Mouse (Mus musculus) heart, postnatal 14 days (tissue): ENCODE measurements around the gene Magi2. TPM values are rescaled to one million over a fixed set of nuclear protein-coding genes. Genes with fewer than 3 reads are reported as not detected.
A peak's percentile ranks its signal among the peaks of the same experiment; 100 is the strongest.
"Not testable (repeated sequence)": the region's sequence is repeated elsewhere in the genome, so short reads cannot be mapped to it uniquely, and the experiment has no call there.

Source experiments
- DNase-seq, 2 experiments: peaks; one replicate each; pipeline ENCODE4 v3.0.0; 2021 to 2022
- intact Hi-C: fragments of 180-260 bp; cut with DNase I; formaldehyde crosslinking; loops from one replicate; pipeline ENCODE4 v1.15.1; 2025
- total RNA-seq, 2 experiments: library from RNA; stranded (reverse); gene quantifications; 2 replicates each; pipeline ENCODE4 v1.2.3; 2021

Magi2 gene
- total RNA-seq, 2 experiments from 2014 or later = 3.5 to 5.9 TPM

- DNase-seq = peak in 1 of 2 experiments; percentile 4
- intact Hi-C loops = no loop called here
Observed at GRCm38 (mm10) chr5:20674523-20674922, 1447.7 kb downstream of the Magi2 start.

DNA sequence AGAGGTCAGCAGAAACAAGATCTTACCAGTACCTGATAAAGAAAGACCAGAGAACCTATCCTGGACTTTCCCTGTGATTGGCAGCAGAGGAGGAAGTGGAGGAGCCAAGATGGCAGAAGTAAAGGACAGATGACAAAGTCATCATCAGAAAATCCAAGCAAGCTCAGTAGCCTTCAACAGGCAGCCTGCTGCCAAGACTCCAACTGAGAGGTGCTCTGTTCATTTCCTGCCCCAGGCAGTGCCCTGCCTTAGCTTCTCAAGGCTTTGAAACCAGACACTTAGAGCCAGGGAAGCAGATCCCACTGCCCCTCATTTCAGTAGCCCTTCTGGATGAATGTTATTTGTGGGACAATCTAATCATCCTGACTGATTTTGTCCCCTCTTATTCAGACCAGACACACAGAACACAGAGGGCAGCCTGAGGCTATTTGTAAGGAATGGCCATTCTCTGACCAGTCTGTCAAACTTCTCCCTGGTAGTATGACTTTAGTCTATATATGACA lies 1448.4 kb downstream of the Magi2 start:
- intact Hi-C loops = no loop called here
- DNase-seq = no peak

DNA sequence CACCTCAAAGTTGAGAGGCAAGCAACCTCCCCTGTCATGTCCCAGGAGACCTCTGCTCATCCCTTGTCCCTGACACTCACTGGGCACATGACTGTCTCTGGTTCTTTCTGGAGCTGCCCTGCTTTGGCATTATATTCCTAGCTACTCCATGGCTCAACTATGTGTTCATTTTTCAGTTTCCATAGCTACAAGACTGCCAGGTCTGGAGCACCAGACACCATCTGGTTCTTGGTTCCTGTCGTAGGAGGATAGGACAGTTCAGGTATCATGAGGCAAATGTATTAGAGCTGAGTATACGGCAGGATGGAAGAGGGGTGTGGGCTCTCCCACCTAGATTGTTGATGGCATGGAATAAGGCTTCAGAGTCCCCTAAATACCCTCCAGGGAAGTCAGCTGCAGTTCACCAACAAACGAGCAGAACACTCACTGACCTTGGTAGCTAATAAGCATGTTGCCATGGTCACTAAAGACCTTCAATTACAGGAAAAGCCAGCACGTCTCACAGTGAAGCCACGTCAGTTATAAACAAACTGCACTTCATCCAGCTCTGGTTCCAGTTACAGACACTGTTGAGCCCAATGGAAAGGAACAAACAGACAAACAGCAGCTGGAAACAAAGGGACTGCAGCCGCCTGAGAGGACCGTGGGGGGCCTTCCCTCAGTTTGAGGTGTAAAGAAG lies 1449.5 kb downstream of the Magi2 start:
- intact Hi-C loops = no loop called here
- no peak for DNase-seq

DNA sequence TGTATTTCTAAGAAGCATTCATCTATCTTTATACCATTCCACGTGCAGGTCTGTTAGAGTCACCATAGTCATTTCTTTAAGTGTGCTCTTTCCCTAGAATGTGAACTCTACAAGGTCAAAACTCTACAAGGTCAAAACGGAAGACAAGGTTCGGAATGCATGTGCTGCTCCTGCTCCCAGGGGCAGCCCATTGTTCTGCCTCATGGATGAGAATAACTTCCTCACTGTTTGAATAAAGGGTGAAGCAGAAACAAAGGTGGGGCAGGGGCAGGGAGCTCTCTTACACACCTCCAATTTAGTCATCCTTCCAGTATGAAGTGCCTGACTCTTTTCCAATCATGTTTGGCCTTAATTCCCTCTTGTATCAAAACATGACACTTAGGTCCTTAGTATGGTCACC lies 1450.4 kb downstream of the Magi2 start:
- no peak for DNase-seq
- intact Hi-C loops = no loop called here

- intact Hi-C loops = no loop called here
- no peak for DNase-seq
Observed at GRCm38 (mm10) chr5:20678573-20678972, 1451.7 kb downstream of the Magi2 start.

DNA sequence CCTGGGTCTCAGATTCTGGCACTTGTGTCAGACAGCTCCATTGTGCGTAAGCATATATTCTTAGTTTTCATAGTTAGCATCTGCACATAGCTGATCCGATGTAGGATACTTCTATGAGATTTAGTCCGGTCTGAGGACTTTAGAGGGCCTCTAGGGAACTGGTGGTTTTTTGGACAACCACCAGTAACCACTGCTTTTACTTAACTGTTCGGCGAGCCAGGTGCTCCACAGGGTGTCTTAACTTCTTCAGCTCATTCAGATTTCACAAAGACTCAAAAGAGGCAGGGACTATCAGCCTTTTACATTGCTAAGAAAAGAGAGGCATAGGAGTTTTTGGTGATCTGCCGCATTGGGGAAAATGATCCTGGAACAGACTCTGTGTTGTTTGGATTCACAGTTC lies 1453.1 kb downstream of the Magi2 start:
- no peak for DNase-seq
- intact Hi-C loops = no loop called here

- peak in 1 of 2 experiments; percentile 5 for DNase-seq
- intact Hi-C loops = no loop called here
Observed at GRCm38 (mm10) chr5:20680833-20681530, 1454.1 kb downstream of the Magi2 start.

- DNase-seq = no peak
- intact Hi-C loops = no loop called here
Observed at GRCm38 (mm10) chr5:20681660-20682059, 1454.8 kb downstream of the Magi2 start.

DNA sequence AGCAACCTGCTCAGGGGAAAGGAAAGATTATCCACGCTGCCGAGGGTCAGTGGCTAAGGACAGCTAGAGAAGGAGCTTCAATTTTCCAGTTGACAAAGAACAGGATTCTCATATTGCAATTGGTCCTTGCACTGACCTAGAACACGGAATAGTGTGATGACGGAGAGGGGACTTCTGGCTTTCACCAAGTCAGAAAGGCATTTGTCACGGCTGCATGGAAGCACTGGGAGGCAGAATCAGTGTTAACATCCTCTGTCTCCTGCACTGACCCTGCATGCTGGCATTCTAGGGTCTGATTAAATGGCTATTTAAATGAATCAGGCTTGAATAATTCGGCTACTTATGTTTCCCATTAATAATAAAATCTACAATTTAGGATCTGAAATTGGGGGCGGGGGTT lies 1455.4 kb downstream of the Magi2 start:
- DNase-seq = no peak
- intact Hi-C loops = no loop called here

DNA sequence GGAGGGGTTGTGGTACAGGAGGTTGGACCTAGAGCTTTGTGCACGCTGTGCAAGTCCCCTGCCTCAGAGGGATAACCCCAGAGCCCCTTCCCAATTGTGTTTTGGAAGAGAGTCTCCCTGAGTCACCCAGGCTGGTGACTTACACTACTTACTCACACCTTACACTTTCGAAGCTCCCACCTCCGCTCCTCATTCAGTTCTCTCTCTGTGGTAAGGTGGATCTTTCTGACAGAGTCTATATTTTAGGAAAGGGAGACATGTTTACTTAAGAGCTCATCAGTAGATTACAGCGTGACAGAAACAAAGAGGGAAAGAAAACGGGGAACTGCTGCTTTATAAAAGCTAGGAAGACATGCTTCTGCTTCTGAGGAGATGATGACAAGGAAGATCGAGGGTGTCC lies 1457.3 kb downstream of the Magi2 start:
- no peak for DNase-seq
- intact Hi-C loops = no loop called here

GRCm38 (mm10) chr5:20692230-20692629 lies 1465.4 kb downstream of the Magi2 start:
- DNase-seq = no peak
- intact Hi-C loops = no loop called here

DNA sequence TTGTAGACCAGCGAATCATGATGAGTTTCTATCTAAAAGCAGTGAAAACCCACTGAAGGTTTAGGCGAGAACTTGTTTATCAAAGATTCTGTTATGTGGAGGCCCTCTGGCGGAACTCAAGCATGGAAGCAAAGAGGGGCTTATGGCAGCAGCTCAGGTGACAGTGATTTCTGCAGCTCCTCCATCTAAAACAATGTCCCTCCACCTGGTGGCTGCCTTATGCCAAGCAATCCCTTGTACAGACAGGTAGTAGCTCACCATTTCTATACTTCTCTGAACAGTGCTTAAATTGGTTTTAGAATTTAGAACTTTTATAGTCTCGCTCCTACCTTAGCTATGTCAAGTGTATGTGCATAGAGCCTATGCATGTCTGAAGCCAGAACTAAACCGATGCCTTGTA lies 1472.3 kb downstream of the Magi2 start:
- intact Hi-C loops = no loop called here
- no peak for DNase-seq

GRCm38 (mm10) chr5:20701483-20702421 lies 1474.9 kb downstream of the Magi2 start:
- intact Hi-C loops = loop anchor here (2.0 to 5.0 kb wide), 5 partner anchors 66 to 1274 kb away; no protein-coding TSS in a partner anchor
- DNase-seq = peak; percentile 85 to 86

DNA sequence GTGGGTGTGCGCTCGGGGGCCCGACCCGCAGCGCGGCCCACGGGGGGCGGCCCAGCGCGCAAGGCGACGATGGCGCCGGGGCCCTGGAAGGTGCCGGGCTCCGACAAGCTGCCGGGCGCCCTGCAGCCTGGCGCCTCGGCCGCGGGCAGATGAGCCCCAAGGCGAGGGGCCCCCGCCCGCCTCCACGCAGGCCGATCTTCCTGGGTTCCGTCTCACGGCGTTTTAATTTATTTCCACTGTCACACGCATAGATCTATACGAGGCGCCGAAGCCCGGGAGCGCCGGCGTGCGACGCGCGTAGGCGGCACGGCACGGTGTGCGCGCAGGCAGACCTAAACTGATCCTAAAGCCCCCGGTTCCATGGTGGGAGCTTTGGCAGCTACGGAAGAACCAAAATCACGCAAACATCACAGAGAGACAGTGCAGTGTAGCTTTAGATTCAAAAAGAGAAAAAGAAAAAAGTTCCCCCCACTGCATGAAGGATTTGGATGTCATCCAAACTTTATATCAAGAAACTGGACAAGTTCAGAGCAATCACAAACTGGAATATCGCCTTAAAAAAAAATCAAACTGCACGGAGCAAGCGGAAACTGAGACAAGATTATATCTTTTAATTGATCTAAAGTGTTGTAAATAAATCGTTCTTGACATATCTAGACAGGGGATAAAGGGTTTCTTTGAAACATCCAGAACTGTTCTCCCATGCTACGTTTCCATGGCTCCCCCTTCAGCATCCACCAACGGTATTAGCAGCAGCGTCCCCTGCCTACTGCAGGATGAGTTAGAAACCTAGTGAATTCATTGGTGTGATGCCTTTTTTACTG lies 1475.9 kb downstream of the Magi2 start:
- intact Hi-C loops = loop anchor here (2.0 to 5.0 kb wide), 5 partner anchors 65 to 1275 kb away; no protein-coding TSS in a partner anchor
- peak in 1 of 2 experiments; percentile 22 for DNase-seq

DNA sequence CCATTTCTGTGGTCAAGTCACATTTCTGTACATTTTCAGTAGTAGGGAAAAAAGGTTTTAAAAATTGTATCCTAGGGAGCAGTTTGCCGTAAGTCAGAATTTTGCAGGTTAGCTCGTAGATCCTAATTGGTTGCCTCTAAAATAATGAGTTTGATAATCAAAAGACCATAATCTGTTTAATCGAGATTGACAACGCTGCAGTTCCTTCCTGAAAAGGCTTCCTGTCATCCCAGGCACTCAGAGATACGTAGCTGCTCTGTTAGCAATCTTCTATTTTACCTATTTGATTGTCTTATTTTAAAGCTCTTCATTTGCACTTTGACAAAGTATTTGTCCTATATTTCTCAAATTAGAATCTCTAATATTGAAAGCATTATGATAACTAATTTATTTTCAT lies 1476.5 kb downstream of the Magi2 start:
- no peak for DNase-seq
- intact Hi-C loops = loop anchor here (2.0 to 5.0 kb wide), 5 partner anchors 64 to 1276 kb away; no protein-coding TSS in a partner anchor

GRCm38 (mm10) chr5:20703971-20704575 lies 1477.2 kb downstream of the Magi2 start:
- intact Hi-C loops = loop anchor here (2.0 to 5.0 kb wide), 5 partner anchors 63 to 1277 kb away; no protein-coding TSS in a partner anchor
- no peak for DNase-seq

- DNase-seq = no peak
- intact Hi-C loops = loop anchor here (5.0 kb wide), 4 partner anchors 62 to 1278 kb away; no protein-coding TSS in a partner anchor
Observed at GRCm38 (mm10) chr5:20704886-20705285, 1478.0 kb downstream of the Magi2 start.

GRCm38 (mm10) chr5:20706322-20707282 lies 1479.8 kb downstream of the Magi2 start:
- DNase-seq, intact Hi-C loops: not testable (repeated sequence)
